Mouse (Mus musculus) lung, embryonic 14.5 days (tissue): Measurements from ENCODE around the gene Harbi1. TPM values are rescaled to one million over a fixed set of nuclear protein-coding genes. Genes with fewer than 3 reads are reported as not detected.
A peak's percentile ranks its signal among the peaks of the same experiment; 100 is the strongest.
"Not testable (repeated sequence)": the region's sequence is repeated elsewhere in the genome, so short reads cannot be mapped to it uniquely, and the experiment has no call there.

Experiments
- ATAC-seq: fragments of 200-750 bp; cut with Nextera tagmentation; 2 replicates; pipeline ENCODE4 v1.8.0; 2017; ENCODE audit warnings: mild to moderate bottlenecking, moderate TSS enrichment, moderate library complexity; ENCODE audit not compliant: insufficient read depth
- DNase-seq: peaks from one replicate; pipeline ENCODE4 v3.0.0-alpha.2; 2015
- H3K27ac ChIP-seq: fragments of 300-500 bp; sonication (generic); 2 replicates; pipeline ENCODE4 v1.5.1; 2014; ENCODE audit warnings: low read depth, mild to moderate bottlenecking, moderate library complexity
- H3K27me3 ChIP-seq: fragments of 300-500 bp; sonication (generic); 2 replicates; pipeline ENCODE4 v1.6.1; 2014; ENCODE audit warnings: low read length, control low read depth; ENCODE audit not compliant: insufficient read depth
- H3K36me3 ChIP-seq: fragments of 300-500 bp; sonication (generic); 2 replicates; pipeline ENCODE4 v1.6.1; 2014; ENCODE audit warnings: control low read depth; ENCODE audit not compliant: insufficient read depth
- H3K4me1 ChIP-seq: fragments of 300-500 bp; sonication (generic); 2 replicates; pipeline ENCODE4 v1.6.1; 2014; ENCODE audit warnings: antibody characterized with exemption, control low read depth; ENCODE audit not compliant: insufficient read depth
- H3K4me2 ChIP-seq: fragments of 300-500 bp; sonication (generic); 2 replicates; pipeline ENCODE4 v1.6.1; 2014; ENCODE audit warnings: mild to moderate bottlenecking
- H3K4me3 ChIP-seq: fragments of 300-500 bp; sonication (generic); 2 replicates; pipeline ENCODE4 v1.5.1; 2014; ENCODE audit warnings: low read depth, low read length
- H3K9ac ChIP-seq: fragments of 300-500 bp; sonication (generic); 2 replicates; pipeline ENCODE4 v1.6.1; 2014
- H3K9me3 ChIP-seq: fragments of 300-500 bp; sonication (generic); 2 replicates; pipeline ENCODE4 v1.6.1; 2016; ENCODE audit warnings: low read depth, low read length, control low read depth
- CTCF ChIP-seq: IDR thresholded peaks from 2 replicates; pipeline ENCODE4 v1.5.1; 2016; ENCODE audit warnings: antibody characterized with exemption, low read depth
- WGBS: fragments of 180-500 bp; shearing (Covaris S2); extraction: QIAGEN DNeasy Blood & Tissue Kit; methylation state at CpG from one replicate; pipeline ENCODE4 v1.1.7; 2014; 5-methylcytosine and 5-hydroxymethylcytosine counted together
- polyA plus RNA-seq: library from polyadenylated mRNA; unstranded; fragments of >200 nt; fragmentation: Nextera tagmentation; extraction: Ambion mirVana; gene quantifications from 2 replicates; pipeline ENCODE4 v1.2.1, GENCODE M21; 2014

Gene Harbi1
- polyA plus RNA-seq, 1 experiment from 2014 or later = 15.8 TPM

DNA sequence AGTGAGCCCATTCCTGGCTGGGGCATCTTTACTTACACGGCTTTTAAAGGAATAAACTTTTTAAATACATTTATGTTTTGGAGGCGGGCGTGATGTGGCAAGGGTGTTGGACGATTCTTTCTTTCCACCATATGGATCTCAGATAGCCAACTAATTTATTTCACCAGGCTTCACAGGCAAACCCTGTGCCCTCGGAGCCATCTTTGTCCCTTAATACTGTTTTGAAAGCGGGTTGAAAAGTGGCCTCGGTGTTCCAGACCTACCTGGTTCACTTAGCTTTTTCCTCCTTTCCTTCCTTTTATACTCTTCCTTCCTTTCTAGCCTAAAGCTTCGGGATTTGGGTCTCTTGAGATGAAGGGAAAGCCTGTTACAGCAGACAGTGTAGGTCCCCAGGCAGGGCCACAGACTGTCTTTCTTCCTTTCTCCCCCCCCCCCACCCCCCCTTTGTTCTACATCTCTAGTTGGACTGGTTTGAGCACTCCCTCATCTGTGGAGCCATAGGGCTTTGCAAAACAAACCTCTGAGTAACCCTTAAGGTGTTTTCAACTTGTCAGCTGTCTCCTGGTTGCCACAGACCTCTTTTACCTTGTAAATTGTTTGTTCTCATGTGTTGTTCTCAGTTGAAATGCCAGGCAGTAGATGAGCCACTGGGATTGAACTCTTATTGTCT is 739 bp downstream of the Harbi1 start:
- Histone ChIP-seq H3K36me3 (peaks cover 4% of the 10 kb centered on the region; the same call in 1 of the 2 replicates), H3K9me3 (no peaks in the 10 kb centered on the region), H3K4me3 (peak overlapping the region; percentile 89), H3K4me2 (peak overlapping the region; percentile 88), H3K9ac (peak overlapping the region; percentile 81), H3K27ac (peak overlapping the region; percentile 88), H3K27me3 (no peaks in the 10 kb centered on the region), H3K4me1 (peaks cover 7% of the 10 kb centered on the region; the same call in 1 of the 2 replicates)
- no peak for ATAC-seq
- WGBS = 3% methylated on average over 8 of the region's 8 CpGs
- no peak for TF ChIP-seq CTCF
- DNase-seq = no peak

DNA sequence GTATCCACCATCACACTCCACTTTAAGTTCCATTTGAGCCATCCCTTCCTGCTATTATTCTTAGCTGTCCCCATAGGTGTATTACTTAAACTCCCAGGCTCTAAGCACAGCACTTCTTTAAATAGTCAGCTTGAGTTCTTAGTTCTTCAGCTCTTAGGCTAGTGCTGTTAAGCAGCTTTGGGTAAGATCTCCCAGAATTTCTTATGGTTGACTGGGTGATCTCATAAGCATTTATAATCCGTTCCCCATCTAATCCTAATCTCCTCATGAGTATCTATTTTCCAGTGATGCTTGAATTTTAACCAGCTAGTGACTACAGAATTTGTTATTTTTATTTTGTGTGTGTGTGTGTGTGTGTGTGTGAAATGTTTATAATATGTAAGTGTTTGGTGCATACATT is 4.3 kb downstream of the Harbi1 start:
- Histone ChIP-seq H3K9me3 (no peaks in the 10 kb centered on the region), H3K4me2 (no peak overlapping the region), H3K4me3 (no peak overlapping the region), H3K27me3 (no peaks in the 10 kb centered on the region), H3K36me3 (peaks cover 10% of the 10 kb centered on the region), H3K27ac (no peak overlapping the region), H3K9ac (no peak overlapping the region), H3K4me1 (peaks cover 5% of the 10 kb centered on the region; the same call in 1 of the 2 replicates)
- no peak for TF ChIP-seq CTCF
- 78% methylated on average over 1 of the region's 1 CpGs for WGBS
- ATAC-seq (no peak), DNase-seq (no peak)

DNA sequence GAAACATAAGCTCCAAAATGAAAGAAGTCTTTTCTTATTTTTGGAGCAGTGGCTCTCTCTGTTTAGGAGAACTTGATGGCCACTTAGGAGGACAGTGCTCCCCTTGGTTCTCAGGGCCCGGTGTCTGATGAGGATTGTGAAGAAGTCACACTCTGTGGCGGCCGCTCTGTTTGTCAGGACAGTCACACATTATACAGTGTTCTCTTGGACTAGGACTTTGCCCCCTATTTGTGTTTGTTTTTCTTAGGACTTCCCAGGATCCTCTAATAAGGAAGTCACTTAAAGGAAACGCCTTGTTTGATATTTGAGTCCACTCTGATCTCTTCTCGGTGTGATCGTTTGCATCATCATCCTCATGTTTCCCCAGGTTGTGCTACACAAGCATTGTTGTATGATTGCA is 7.6 kb downstream of the Harbi1 start:
- no peak overlapping the region for H3K27ac ChIP-seq
- no peak overlapping the region for H3K9ac ChIP-seq
- no peak overlapping the region for H3K4me3 ChIP-seq
- H3K9me3 ChIP-seq = no peaks in the 10 kb centered on the region
- no peaks in the 10 kb centered on the region for H3K27me3 ChIP-seq
- no peak for DNase-seq
- no peak for TF ChIP-seq CTCF
- no peak for ATAC-seq
- H3K4me2 ChIP-seq = no peak overlapping the region
- peaks cover 19% of the 10 kb centered on the region for H3K36me3 ChIP-seq
- 78% methylated on average over 6 of the region's 6 CpGs for WGBS
- H3K4me1 ChIP-seq = no peaks in the 10 kb centered on the region

DNA sequence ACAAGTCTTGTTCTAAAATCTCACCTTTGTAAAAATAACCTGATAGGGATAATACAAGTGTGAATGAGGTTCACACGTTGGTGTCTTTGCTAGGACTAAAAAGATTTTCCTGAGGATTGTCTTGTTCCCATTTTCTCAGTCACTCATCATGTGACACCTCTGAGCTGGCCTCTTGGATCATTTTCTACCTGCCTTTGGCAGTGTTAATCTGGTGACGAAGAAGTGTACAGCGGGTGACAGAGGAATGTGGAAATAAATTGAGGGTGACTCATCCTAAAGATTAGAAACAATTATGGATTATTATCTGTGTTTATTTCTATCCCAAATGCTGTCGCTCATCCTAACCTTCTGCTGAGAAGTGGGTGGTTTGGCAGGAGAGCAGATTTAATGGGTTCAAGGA is 12.7 kb downstream of the Harbi1 start:
- no peak overlapping the region for H3K4me2 ChIP-seq
- no peak for DNase-seq
- WGBS = 53% methylated on average over 4 of the region's 4 CpGs
- H3K9ac ChIP-seq = no peak overlapping the region
- no peak overlapping the region for H3K27ac ChIP-seq
- no peaks in the 10 kb centered on the region for H3K9me3 ChIP-seq
- no peak overlapping the region for H3K4me3 ChIP-seq
- peaks cover 14% of the 10 kb centered on the region; the same call in 1 of the 2 replicates for H3K36me3 ChIP-seq
- no peak for ATAC-seq
- no peaks in the 10 kb centered on the region for H3K4me1 ChIP-seq
- H3K27me3 ChIP-seq = no peaks in the 10 kb centered on the region
- no peak for TF ChIP-seq CTCF

DNA sequence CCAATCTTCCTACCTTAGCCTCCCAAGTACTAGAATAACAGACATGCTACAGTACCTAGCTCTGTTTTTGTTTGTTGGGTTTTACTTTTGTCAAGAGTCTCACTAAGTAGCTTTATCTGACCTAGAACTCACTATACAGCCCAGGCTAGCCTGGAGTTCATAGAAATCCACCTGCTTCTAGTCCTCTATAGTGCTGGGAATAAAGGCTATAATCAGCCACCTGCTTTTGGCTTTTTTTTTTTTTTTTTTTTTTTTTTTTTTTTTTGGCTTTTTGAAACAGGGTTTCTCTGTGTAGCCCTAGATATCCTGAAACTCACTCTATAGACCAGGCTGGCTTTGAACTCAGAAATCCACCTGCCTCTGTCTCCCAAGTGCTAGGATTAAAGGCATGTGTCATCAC is 13.3 kb downstream of the Harbi1 start:
- no peak overlapping the region for H3K4me3 ChIP-seq
- H3K4me2 ChIP-seq = no peak overlapping the region
- H3K27me3 ChIP-seq = no peaks in the 10 kb centered on the region
- TF ChIP-seq CTCF = no peak
- ATAC-seq (no peak), DNase-seq (no peak)
- H3K36me3 ChIP-seq = peaks cover 12% of the 10 kb centered on the region; the same call in 1 of the 2 replicates
- H3K9me3 ChIP-seq = no peaks in the 10 kb centered on the region
- no peaks in the 10 kb centered on the region for H3K4me1 ChIP-seq
- no peak overlapping the region for H3K9ac ChIP-seq
- H3K27ac ChIP-seq = no peak overlapping the region

DNA sequence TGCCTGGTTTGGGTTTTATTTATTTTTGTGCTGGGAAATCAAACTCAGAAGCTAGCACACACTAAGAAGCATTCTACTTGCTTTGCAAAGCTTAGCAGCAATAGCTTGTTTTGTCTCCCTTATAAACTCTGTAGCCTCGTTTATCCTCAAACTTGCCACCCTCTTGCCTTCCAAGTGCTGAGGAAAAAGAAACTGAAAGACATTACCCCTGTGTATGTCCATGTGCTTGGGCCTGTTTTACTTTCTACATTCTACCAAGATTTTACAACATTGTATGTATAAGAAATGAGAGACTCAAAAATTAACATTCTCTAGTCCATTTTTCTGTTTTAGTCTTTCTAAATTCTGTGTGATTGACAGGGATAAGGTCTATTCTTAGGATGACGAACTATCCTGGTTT is 14.1 kb downstream of the Harbi1 start:
- 55% methylated on average over 2 of the region's 2 CpGs for WGBS
- ATAC-seq (no peak), DNase-seq (no peak)
- Histone ChIP-seq H3K27me3 (no peaks in the 10 kb centered on the region), H3K4me1 (no peaks in the 10 kb centered on the region), H3K9me3 (no peaks in the 10 kb centered on the region), H3K4me2 (no peak overlapping the region), H3K4me3 (no peak overlapping the region), H3K36me3 (peaks cover 10% of the 10 kb centered on the region; the same call in 1 of the 2 replicates), H3K27ac (no peak overlapping the region), H3K9ac (no peak overlapping the region)
- no peak for TF ChIP-seq CTCF

DNA sequence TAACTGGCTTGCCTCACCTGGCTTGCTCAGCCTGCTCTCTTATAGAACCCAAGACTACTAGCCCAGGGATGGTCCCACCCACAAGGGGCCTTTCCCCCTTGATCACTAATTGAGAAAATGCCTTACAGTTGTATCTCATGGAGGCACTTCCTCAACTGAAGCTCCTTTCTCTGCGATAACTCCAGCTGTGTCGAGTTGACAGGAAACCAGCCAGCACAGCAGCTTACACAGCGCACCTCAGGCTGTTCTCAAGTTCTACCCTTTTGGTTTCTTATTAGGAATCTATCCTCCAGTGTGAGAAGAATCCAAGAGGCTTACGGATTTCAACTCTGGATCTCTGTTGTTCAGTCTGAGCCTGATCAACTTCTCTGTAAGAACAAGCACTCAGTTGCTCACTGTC is 14.8 kb downstream of the Harbi1 start:
- H3K4me3 ChIP-seq, DNase-seq, H3K27me3 ChIP-seq, H3K9ac ChIP-seq, H3K9me3 ChIP-seq, H3K4me1 ChIP-seq, H3K4me2 ChIP-seq, H3K27ac ChIP-seq, H3K36me3 ChIP-seq, ATAC-seq: not testable (repeated sequence)
- 51% methylated on average over 4 of the region's 4 CpGs for WGBS

DNA sequence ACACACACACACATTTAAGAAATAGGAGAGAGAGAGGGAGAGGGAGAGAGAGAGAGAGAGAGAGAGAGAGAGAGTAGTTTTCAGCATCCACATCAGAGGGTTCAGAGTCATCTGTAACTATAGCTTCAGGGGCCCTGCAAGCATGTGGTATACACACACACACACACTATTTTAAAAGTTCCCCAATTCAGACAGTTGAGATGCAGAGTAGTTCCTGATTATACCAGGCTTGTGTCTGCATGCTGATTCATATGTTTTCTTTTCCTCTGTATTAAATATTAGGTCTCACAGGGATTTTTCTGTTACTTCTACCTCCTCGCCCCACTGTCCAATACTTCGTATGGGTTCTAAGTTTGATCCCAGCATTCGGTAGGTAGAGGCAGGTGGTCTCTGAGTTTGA is 16.4 kb downstream of the Harbi1 start:
- H3K4me1 ChIP-seq = no peaks in the 10 kb centered on the region
- H3K9ac ChIP-seq = no peak overlapping the region
- DNase-seq = no peak
- no peaks in the 10 kb centered on the region for H3K27me3 ChIP-seq
- H3K27ac ChIP-seq = no peak overlapping the region
- H3K4me3 ChIP-seq = no peak overlapping the region
- TF ChIP-seq CTCF = no peak
- ATAC-seq = no peak
- no peaks in the 10 kb centered on the region for H3K9me3 ChIP-seq
- no peak overlapping the region for H3K4me2 ChIP-seq
- no peaks in the 10 kb centered on the region for H3K36me3 ChIP-seq
- WGBS = 87% methylated on average over 3 of the region's 3 CpGs
